Mouse (Mus musculus): ENCODE results near the gene Efcab14. TPM values are rescaled to one million over a fixed set of nuclear protein-coding genes. Genes with fewer than 3 reads are reported as not detected.

Gene Efcab14
- polyA plus RNA-seq, 1 experiment from 2014 or later: 25.5 TPM

DNA sequence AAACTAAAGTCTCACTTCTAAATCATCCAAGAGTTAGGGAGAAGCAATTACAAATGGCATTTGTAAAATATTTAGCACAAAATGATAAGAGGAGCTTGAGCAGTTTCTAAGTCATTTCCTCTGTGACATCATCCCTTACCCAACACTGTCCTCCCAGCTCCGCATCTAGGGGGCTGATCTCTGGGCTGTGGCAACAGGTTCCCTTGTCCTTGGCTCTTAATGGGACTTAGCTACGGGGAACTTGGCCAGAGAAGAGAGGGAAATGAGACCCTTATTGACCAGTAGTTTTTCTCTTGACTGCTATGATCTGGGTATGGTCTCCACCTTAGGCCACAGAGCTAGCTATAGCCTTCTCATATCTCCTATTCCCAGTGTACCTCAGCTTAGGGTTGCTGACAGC lies 87.7 kb downstream of the Efcab14 start:
- WGBS: 79% methylated on average over 2 of the region's 2 CpGs
- no peaks in the 10 kb centered on the region for H3K9me3 ChIP-seq (ENCODE audit: control insufficient read depth, low read length)
- no peaks in the 10 kb centered on the region for H3K4me1 ChIP-seq (replicated peaks; ENCODE audit: control insufficient read depth, insufficient read depth, low read length)
- H3K9ac ChIP-seq: no peak overlapping the region
- no peak overlapping the region for H3K27ac ChIP-seq
- H3K36me3 ChIP-seq (replicated peaks; ENCODE audit: control insufficient read depth, insufficient read depth): no peaks in the 10 kb centered on the region
- no peak overlapping the region for H3K4me2 ChIP-seq (replicated peaks)
- ATAC-seq (ENCODE audit: low FRiP score): no peak
- no peaks in the 10 kb centered on the region for H3K27me3 ChIP-seq (ENCODE audit: control insufficient read depth, insufficient read depth, low read length)
- DNase-seq (ENCODE audit: low spot score): no peak
- H3K4me3 ChIP-seq (replicated peaks; ENCODE audit: low read length): no peak overlapping the region

Other genes starting within 250 kb of the Efcab14 start
- not detected in 2 replicates for gene Cyp4a14, start 241.6 kb upstream of the Efcab14 start, polyA plus RNA-seq (2014; fragmentation: Nextera tagmentation; extraction: Ambion mirVana)
- not detected in 2 replicates for gene Cyp4a10, start 219.5 kb upstream of the Efcab14 start, polyA plus RNA-seq (2014; fragmentation: Nextera tagmentation; extraction: Ambion mirVana)
- gene Cyp4a31, start 174.1 kb upstream of the Efcab14 start, polyA plus RNA-seq (2014; fragmentation: Nextera tagmentation; extraction: Ambion mirVana): not detected in 2 replicates
- not detected in 2 replicates for gene Cyp4a32, start 136.8 kb upstream of the Efcab14 start, polyA plus RNA-seq (2014; fragmentation: Nextera tagmentation; extraction: Ambion mirVana)
- gene Cyp4b1, start 90.0 kb upstream of the Efcab14 start, polyA plus RNA-seq (2014; fragmentation: Nextera tagmentation; extraction: Ambion mirVana): 0.99 and 1.9 TPM in 2 replicates
- 0.27 and 0.33 TPM in 2 replicates for gene Tex38, start 43.3 kb downstream of the Efcab14 start, polyA plus RNA-seq (2014; fragmentation: Nextera tagmentation; extraction: Ambion mirVana)
- gene Atpaf1, start 47.1 kb downstream of the Efcab14 start, polyA plus RNA-seq (2014; fragmentation: Nextera tagmentation; extraction: Ambion mirVana): 40.9 and 45.6 TPM in 2 replicates
- 5.5 and 5.8 TPM in 2 replicates for gene Mob3c, start 90.3 kb downstream of the Efcab14 start, polyA plus RNA-seq (2014; fragmentation: Nextera tagmentation; extraction: Ambion mirVana)
- 21.3 and 21.6 TPM in 2 replicates for gene Mknk1, start 101.5 kb downstream of the Efcab14 start, polyA plus RNA-seq (2014; fragmentation: Nextera tagmentation; extraction: Ambion mirVana)
- 0.13 TPM in 1 of 2 replicates, not detected in the other for gene Kncn, start 146.7 kb downstream of the Efcab14 start, polyA plus RNA-seq (2014; fragmentation: Nextera tagmentation; extraction: Ambion mirVana)
- gene 6430628N08Rik, start 152.9 kb downstream of the Efcab14 start, polyA plus RNA-seq (2014; fragmentation: Nextera tagmentation; extraction: Ambion mirVana): 0.13 TPM in 1 of 2 replicates, not detected in the other
- gene Dmbx1, start 202.2 kb downstream of the Efcab14 start, polyA plus RNA-seq (2014; fragmentation: Nextera tagmentation; extraction: Ambion mirVana): 2.7 and 3.3 TPM in 2 replicates